Mouse (Mus musculus) brain, adult 2 months (tissue): ENCODE measurements around the gene Snx6.
"Not testable (repeated sequence)": the region's sequence is repeated elsewhere in the genome, so short reads cannot be mapped to it uniquely, and the experiment has no call there.

Experiments
- DNase-seq: peaks from one replicate; pipeline ENCODE4 v3.0.0; 2011; ENCODE audit warnings: low read depth, low spot score

Snx6 gene

DNA sequence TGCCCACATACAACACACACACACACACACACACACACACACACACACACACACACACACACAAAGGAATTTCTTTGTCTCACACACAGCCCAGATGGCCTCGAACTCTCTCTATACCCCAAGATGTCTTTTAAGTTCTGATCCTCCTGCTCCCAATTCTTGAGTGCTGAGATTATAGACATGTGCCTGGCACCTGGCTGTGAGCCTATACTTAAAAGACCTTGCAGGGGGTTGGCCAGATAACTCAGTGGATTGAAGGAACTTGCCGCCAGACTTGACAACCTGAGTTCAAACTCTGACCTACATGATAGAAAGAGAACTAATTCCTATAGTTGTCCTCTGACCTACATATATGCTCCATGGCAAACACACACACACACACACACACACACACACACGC is 8.0 kb upstream of the Snx6 start:
- no peak for DNase-seq

DNA sequence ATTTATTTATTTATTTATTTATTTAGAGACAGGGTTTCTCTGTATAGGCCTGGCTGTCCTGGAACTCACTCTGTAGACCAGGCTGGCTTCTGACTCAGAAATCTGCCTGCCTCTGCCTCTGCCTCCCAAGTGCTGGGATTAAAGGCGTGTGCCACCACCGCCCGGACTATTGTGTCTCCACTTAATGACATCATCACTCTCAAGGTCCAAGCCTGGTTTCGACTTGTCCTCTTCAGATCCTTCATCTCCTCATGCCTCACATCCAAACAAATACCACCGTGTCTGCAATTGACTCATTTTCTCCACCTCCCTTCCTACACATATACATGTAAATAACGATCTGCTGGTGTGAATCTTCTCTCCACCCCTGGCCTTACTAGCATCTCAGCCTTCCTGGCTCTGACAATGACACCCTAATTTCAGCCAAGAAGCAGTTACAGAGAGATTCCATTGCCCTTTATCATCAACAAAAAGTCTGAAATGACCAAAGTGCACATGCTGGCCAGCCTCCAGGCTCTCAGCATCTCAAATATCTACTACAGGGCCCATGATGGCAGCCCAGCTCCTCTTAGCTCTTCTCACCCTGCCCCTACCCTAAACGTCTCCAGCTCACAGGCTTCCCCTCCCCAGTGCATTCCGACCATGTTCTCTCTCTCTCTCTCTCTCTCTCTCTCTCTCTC is 1.2 kb upstream of the Snx6 start:
- no peak for DNase-seq

DNA sequence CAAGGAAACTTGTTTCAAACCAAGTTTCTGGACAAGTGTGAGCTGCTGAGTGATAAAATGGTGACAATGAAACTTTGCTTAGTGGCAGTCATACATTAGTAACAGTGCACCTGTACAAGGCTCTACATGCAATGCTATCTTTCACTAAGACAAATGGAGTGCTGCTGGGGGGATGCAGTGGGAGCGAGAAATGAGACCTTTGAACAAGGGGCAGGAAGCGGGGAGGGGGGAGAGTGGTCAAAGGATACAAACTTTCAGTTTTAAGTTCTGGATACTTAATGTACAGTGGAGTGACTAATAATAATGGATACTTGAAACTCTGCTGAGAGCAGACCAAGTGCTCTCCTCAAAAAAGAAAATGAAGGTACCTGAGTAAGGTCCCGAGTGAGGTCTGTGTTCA is 1.1 kb downstream of the Snx6 start:
- no peak for DNase-seq

DNA sequence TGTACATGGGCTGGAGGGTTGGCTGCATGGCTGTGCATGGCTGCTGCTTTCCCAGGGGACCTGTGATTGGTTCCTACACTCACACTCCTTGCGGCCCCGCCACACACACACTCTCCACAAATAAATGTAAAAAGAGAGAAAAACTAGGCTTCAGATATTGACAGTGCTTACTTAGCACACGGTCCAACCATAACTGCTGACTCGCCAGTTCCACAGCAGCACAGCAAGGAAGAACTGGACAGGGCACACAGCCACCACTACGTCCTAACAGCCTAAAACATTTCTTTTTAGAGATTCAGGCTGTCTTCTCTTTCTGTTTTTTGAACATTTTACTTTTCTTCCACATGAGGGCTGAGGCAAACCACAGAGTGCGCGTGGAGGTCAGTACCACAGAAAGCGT is 4.0 kb downstream of the Snx6 start:
- DNase-seq: peak; percentile 23

DNA sequence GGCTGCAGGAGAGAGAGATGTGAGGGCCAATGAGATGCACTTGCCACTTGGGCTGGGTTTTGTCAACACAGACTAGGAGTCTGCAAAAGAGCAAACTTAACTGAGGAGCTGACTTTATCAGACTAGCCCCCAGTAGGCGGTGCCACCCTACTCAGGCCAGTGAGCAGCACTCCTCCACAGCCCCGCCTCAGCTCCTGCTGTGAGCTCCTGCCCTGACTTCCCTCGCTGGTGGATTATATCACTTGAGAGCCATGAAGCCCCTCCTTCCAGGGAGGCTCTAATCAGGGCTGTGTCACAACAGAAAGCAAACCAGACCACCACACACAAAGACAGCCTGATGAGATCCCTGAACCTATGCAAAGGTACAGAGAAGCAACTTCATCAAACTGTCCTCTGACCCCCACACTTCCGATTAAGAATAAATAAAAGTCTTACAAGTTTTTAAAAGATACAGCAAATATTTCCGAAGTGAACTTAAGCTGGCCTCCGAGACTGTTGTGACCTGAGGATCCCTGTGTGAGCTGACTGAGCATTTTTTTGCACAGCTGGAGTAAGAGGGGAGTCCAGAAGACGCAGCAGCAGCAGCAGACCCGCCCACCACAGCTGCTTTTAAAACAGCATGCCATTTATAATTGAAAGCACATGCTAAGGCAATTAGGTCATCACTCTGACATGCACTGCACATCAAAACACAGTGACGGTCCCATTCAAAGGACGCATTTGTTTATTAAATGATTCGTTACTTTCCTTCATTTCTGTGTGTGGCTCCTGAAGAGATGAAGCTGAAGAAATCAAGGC is 6.0 kb downstream of the Snx6 start:
- DNase-seq: peak; percentile 20

DNA sequence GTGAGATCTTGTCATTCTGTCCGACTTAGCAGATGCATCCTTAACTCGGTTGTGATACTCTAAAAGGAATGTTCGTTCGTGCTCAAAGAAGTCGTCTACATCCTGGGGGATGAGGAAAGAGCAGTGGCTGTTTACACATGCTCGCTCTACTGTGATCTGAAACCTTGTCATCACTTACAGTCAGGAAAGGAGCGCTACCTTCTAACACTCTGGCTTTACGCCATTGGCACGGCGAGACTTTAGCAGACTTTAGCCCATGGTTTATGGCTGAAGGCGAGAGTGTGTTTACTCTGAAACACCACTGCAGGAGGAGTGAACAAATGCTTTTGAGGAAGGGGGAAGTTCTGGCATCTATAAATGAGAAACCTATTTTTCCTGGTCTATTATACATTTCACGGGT is 31.9 kb downstream of the Snx6 start:
- no peak for DNase-seq

DNA sequence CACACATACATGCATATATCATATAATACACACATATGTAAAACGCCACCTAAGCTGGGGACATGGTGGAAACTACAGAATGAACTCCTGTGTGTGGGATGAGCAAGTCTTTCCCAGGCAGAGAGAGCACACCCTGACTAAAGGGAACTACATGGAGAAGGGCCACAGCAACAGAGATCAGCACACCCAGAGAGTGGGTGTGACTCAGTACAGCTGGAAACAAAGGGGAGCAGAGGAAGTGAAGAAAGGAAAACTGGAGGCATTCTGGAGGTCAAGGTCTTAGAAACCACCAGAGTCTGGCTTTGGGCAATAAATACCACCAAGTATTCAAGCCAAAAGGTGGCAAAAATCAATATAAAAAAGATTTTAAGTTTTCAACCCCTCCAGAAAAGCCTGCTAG is 34.8 kb downstream of the Snx6 start:
- DNase-seq: no peak

DNA sequence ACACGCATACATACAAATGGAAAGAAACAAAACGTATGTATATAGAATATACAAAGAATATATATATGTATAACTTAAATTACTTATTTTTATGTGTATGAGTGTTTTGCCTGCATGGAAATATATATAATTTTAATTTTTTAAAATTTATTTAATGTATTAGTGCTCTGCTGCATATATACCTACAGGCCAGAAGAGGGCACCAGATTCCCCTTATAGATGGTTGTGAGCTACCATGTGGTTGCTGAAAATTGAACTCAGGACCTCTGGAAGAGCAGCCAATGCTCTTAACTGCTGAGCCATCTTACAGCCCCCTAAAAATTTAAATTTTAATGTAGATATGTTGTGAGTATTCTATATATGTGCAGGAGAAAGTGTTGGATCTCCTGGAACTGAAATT is 36.7 kb downstream of the Snx6 start:
- no peak for DNase-seq

DNA sequence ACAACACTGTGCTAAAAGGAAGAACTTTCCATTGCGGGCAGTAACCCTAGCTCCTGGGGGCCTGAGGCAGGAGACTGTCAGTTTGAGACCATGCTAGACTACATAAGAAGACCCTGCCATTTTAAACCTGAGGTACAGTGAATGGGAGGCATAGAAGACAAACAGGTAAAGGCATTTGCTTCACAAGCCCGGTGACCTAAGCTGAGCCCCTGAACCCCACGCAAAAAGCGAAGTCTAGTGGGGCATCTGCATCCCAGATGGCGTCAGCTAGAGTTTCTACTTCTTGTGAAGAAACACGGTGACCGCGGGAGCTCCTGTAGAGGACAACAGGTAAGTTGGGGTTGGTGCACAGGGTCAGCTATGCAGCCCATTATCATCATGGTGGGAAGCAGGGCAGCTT is 46.9 kb downstream of the Snx6 start:
- no peak for DNase-seq

DNA sequence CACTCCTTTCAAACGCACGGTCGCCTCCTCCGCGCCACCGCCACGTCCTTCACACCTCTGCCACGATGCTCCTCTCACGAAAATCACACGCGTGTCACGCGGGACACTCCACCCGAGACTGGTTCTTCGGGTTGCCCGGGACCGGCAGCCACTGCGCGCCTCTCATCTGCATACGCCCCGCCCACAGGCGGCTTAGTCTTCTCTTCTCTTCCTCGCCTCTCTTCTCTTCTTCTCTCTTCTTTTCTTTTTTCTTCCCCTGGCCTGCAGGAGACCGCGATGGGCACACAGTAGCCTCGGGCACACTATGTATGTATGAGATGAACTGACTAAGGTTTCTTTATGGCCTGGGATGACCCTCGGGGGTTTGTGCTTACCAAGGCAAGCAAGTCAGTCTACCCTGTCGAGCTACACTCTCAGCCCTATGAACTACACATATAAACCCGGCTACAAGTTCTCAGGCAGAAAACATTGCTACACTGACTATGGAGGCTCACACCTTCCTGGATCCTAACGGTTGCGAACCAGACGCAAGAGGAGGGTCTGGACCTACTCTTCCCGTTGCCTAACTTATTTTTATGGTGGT is 56.8 kb downstream of the Snx6 start:
- DNase-seq: not testable (repeated sequence)

DNA sequence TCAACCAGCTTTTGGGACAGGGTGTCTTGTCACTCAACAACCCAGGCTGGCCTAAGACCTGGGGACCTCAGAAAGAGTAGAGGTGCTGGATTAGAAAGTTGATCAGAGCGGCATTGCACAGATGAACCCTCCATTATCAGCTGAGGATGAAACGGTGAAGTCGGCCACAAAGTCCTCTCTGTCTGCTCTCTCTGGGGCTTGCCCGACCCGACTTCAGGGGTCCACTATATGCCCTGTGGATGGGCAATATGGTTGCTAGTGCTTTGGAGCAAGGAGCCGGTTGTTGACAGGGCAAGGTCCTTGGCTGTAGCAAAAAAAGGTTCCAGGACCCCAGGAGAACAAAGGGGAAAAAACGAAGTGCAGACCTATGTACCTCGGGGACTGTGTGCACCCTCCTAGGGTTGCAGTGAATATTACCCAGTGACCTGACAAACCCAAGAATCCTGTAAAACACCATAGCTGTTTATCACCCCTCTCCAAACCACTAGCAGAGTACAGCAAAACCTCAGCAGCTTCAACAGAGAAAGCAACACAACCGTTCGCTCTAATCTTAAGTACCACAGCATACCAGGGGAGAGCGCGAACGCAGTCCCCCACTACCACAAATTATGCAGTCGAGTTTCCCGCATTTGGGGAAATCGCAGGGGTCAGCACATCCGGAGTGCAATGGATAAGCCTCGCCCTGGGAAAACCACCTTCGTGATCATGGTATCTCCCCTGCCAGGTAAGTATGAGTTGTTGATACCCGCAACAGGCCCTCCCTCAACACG is 57.4 kb downstream of the Snx6 start:
- DNase-seq: not testable (repeated sequence)

DNA sequence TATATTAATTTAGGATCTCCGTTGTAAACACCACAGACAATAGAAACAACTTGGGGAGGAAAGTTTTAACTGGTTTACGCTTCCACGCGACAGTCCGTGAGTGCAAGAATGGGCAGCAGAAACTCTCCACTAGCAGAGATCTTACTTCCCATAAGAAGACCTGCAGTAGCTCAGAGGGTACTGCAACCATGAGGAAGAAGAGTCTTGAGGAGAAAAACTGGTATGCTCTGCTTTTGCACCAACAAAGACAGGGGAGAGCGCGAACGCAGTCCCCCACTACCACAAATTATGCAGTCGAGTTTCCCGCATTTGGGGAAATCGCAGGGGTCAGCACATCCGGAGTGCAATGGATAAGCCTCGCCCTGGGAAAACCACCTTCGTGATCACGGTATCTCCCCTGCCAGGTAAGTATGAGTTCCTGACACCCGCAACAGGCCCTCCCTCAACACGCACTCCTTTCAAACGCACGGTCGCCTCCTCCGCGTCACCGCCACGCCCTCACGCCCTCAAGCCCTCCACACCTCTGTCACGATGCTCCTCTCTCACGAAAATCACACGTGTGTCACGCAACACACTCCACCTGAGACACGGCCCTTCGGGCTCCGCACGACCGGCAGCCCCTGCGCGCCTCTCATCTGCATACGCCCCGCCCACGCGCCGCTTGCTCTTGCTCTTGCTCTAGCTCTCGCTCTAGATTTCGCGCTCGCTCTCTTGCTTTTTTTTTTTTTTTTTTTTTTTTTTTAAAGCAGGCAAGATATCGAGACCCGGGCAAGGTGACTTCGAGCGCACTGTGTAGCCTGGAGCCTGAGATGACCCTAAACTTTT is 61.0 kb downstream of the Snx6 start:
- not testable (repeated sequence) for DNase-seq

DNA sequence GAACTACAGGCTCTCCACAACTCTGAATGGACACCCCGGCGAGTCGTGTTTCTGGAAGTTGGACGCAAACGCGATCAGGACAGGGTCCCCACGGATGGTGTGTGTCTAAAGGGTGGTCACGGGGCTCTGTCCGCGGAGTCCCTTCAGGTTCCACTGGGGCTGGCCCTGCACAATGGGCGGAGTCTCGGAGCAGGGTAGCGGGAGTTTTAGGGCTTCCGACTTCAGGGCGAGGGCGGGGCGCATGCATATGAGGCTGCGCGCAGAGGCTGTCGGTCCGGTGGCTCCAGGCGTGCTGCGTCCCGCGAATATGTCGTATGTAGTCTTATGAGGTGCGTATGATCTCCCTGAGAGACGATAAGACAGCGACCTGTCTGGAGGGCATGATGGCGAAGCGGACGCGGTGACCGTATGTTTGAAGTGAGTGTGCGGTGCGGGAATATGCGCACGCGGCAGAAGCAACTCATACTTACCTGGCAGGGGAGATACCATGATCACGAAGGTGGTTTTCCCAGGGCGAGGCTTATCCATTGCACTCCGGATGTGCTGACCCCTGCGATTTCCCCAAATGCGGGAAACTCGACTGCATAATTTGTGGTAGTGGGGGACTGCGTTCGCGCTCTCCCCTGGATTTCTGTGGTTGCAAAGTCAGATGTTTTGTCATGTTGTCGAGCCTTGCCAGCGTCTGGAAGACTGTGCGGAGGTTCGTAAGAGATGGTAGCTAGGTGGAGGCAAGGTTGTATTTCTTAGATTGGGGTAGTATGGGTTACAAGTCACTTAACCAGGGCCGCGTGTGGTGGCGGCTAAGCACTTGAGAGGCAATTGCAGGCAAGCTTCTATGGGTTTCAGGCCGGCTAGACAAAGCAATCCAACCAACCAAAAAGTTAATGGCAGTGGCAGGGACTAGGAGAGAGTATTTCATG is 66.1 kb downstream of the Snx6 start:
- not testable (repeated sequence) for DNase-seq

DNA sequence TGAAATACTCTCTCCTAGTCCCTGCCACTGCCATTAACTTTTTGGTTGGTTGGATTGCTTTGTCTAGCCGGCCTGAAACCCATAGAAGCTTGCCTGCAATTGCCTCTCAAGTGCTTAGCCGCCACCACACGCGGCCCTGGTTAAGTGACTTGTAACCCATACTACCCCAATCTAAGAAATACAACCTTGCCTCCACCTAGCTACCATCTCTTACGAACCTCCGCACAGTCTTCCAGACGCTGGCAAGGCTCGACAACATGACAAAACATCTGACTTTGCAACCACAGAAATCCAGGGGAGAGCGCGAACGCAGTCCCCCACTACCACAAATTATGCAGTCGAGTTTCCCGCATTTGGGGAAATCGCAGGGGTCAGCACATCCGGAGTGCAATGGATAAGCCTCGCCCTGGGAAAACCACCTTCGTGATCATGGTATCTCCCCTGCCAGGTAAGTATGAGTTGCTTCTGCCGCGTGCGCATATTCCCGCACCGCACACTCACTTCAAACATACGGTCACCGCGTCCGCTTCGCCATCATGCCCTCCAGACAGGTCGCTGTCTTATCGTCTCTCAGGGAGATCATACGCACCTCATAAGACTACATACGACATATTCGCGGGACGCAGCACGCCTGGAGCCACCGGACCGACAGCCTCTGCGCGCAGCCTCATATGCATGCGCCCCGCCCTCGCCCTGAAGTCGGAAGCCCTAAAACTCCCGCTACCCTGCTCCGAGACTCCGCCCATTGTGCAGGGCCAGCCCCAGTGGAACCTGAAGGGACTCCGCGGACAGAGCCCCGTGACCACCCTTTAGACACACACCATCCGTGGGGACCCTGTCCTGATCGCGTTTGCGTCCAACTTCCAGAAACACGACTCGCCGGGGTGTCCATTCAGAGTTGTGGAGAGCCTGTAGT is 76.4 kb downstream of the Snx6 start:
- not testable (repeated sequence) for DNase-seq

DNA sequence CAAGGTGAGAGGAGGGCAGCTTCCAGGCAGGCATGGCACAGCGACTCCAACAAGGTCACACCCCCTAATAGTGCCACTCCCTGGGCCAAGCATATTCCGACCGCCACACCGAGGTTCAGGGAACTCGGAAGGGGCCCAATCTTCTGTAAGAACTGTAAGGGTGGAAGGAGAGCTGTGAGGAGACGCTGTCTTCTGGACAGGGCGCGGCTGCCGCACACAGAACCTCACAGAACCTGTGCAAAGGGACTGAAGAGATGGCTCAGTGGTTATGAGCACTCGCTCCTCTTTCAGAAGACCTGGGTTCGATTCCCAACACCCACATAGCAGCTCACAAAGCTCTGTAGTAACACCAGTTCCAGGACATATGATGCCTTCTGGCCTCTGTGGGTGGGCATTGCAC is 78.0 kb downstream of the Snx6 start:
- not testable (repeated sequence) for DNase-seq

DNA sequence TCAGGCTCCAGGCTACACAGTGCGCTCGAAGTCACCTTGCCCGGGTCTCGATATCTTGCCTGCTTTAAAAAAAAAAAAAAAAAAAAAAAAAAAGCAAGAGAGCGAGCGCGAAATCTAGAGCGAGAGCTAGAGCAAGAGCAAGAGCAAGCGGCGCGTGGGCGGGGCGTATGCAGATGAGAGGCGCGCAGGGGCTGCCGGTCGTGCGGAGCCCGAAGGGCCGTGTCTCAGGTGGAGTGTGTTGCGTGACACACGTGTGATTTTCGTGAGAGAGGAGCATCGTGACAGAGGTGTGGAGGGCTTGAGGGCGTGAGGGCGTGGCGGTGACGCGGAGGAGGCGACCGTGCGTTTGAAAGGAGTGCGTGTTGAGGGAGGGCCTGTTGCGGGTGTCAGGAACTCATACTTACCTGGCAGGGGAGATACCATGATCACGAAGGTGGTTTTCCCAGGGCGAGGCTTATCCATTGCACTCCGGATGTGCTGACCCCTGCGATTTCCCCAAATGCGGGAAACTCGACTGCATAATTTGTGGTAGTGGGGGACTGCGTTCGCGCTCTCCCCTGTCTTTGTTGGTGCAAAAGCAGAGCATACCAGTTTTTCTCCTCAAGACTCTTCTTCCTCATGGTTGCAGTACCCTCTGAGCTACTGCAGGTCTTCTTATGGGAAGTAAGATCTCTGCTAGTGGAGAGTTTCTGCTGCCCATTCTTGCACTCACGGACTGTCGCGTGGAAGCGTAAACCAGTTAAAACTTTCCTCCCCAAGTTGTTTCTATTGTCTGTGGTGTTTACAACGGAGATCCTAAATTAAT is 81.5 kb downstream of the Snx6 start:
- DNase-seq: not testable (repeated sequence)

DNA sequence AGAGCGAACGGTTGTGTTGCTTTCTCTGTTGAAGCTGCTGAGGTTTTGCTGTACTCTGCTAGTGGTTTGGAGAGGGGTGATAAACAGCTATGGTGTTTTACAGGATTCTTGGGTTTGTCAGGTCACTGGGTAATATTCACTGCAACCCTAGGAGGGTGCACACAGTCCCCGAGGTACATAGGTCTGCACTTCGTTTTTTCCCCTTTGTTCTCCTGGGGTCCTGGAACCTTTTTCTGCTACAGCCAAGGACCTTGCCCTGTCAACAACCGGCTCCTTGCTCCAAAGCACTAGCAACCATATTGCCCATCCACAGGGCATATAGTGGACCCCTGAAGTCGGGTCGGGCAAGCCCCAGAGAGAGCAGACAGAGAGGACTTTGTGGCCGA is 85.0 kb downstream of the Snx6 start:
- DNase-seq: not testable (repeated sequence)
